20 mouse cellular contexts compared by ENCODE assay signal in the genomic region with DNA sequence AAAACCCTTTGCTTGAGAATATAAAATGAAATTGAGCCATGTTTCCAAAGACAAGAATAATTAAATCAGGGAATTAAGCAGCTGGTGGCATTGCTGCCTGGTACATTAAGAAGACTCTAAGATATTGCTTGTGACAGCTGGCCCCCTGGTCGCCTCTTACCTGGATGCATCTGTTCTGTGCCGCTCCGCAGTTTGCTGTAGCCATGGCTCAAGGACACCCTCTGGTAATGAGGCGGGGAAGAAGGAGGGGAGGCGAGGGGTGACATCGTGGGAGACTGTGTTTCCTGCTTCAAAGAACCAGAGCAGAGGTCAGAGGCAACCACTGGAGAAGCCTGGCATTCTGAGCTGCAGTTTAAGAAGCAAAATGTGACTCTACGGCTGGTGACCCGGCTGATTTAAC.
DNase-seq lines count a peak whose midpoint lies in the region; ATAC-seq and TF ChIP-seq lines count a peak whose summit lies in the region.
"Had no signal": no experiment of that assay in that cellular context is flagged by ENCODE, and none has a peak within 500 bp of the region (broad histone marks: within the 10 kb centered on the region; RNA-seq: fewer than 3 reads in every experiment).

No protein-coding gene starts in this region.

- intact Hi-C loops in gastrocnemius, postnatal 14 days (cut with DNase I; ENCODE audit: low total_unique reads) = no loop called here

- no peak for ATAC-seq in hindbrain, postnatal 0 days

- H3K4me3 ChIP-seq in hindbrain, postnatal 0 days (ENCODE audit: low read length) = no peak overlapping the region
- H3K4me3 ChIP-seq: embryonic facial prominence, embryonic 13.5 days; forebrain, embryonic 10.5 days; heart, adult 2 months; left cerebral cortex, adult 2 months; limb, embryonic 12.5 days; liver, embryonic 13.5 days; myocyte; neural tube, embryonic 15.5 days; stomach, embryonic 15.5 days had no signal

- no peaks in the 10 kb centered on the region for H3K36me3 ChIP-seq in hindbrain, postnatal 0 days (ENCODE audit: insufficient read depth, low read length)
- H3K36me3 ChIP-seq: embryonic facial prominence, embryonic 13.5 days; forebrain, embryonic 10.5 days; limb, embryonic 12.5 days; liver, embryonic 13.5 days; neural tube, embryonic 15.5 days; stomach, embryonic 15.5 days had no signal

- H3K4me1 ChIP-seq in hindbrain, postnatal 0 days (ENCODE audit: insufficient read depth, low read length) = no peaks in the 10 kb centered on the region
- H3K4me1 ChIP-seq: forebrain, embryonic 10.5 days; limb, embryonic 12.5 days; liver, embryonic 13.5 days; stomach, embryonic 15.5 days had no signal

- H3K4me2 ChIP-seq in hindbrain, postnatal 0 days (ENCODE audit: low read depth, low read length) = no peak overlapping the region
- H3K4me2 ChIP-seq: embryonic facial prominence, embryonic 13.5 days; limb, embryonic 12.5 days; liver, embryonic 13.5 days; neural tube, embryonic 15.5 days; stomach, embryonic 15.5 days had no signal

- no peaks in the 10 kb centered on the region for H3K27me3 ChIP-seq in hindbrain, postnatal 0 days (ENCODE audit: insufficient read depth, low read length)
- H3K27me3 ChIP-seq: stomach, embryonic 15.5 days had no signal

- no peak overlapping the region for H3K9ac ChIP-seq in hindbrain, postnatal 0 days (replicated peaks; ENCODE audit: low read length)
- H3K9ac ChIP-seq: embryonic facial prominence, embryonic 13.5 days; limb, embryonic 12.5 days; liver, embryonic 13.5 days; neural tube, embryonic 15.5 days; stomach, embryonic 15.5 days had no signal

- peak; percentile 6 for DNase-seq in kidney, postnatal 10 days
- DNase-seq in kidney, adult 8-10 months = no peak
- peak; percentile 5 for DNase-seq in ovary, postnatal 36 days (ENCODE audit: low spot score)
- no peak for DNase-seq in ovary, postnatal 10 days (ENCODE audit: low spot score)
- peak; percentile 13 for DNase-seq in hindbrain, postnatal 0 days (ENCODE audit: low spot score)
- no peak for DNase-seq in gastrocnemius, adult 18-20 months (ENCODE audit: low spot score)
- DNase-seq in gastrocnemius, postnatal 14 days = no peak
- DNase-seq: cerebellum, adult 18-20 months; cerebellum, postnatal 36 days; heart, adult 2 months; kidney, adult 18-20 months; liver, embryonic 13.5 days; thymus, adult 2 months had no signal

- 48% methylated on average over 8 of the region's 8 CpGs for WGBS in hindbrain, postnatal 0 days

- no peaks in the 10 kb centered on the region for H3K9me3 ChIP-seq in hindbrain, postnatal 0 days (ENCODE audit: low read length)
- H3K9me3 ChIP-seq: embryonic facial prominence, embryonic 13.5 days; forebrain, embryonic 10.5 days; limb, embryonic 12.5 days; liver, embryonic 13.5 days; neural tube, embryonic 15.5 days; stomach, embryonic 15.5 days had no signal

- no peak overlapping the region for H3K27ac ChIP-seq in hindbrain, postnatal 0 days
- H3K27ac ChIP-seq: embryonic facial prominence, embryonic 13.5 days; forebrain, embryonic 10.5 days; heart, adult 2 months; limb, embryonic 12.5 days; liver, embryonic 13.5 days; neural tube, embryonic 15.5 days; stomach, embryonic 15.5 days had no signal

- TF ChIP-seq CTCF in hindbrain, postnatal 0 days (IDR thresholded peaks at IDR 0.05; ENCODE audit: low read depth) = no peak

Comparison
In these comparisons a context has a peak if more than half of its experiments do, and no peak if none do; other contexts are left out.
1. DNase-seq: peak in kidney, postnatal 10 days (single experiment), ovary, postnatal 36 days (single experiment) and hindbrain, postnatal 0 days (single experiment); none in kidney, adult 8-10 months (0 of 2), ovary, postnatal 10 days (single experiment), gastrocnemius, adult 18-20 months (single experiment) and gastrocnemius, postnatal 14 days (single experiment).